Mouse (Mus musculus) liver, embryonic 14.5 days (tissue): ENCODE data around the gene Itga1.

Experiments
- CTCF ChIP-seq: IDR thresholded peaks from 2 replicates; pipeline ENCODE4 v1.5.1; 2016; ENCODE audit warnings: antibody characterized with exemption, low read depth, control low read depth
- EP300 ChIP-seq: IDR thresholded peaks from 2 replicates; pipeline ENCODE4 v1.6.1; 2016; ENCODE audit warnings: antibody characterized with exemption, low read depth

DNA sequence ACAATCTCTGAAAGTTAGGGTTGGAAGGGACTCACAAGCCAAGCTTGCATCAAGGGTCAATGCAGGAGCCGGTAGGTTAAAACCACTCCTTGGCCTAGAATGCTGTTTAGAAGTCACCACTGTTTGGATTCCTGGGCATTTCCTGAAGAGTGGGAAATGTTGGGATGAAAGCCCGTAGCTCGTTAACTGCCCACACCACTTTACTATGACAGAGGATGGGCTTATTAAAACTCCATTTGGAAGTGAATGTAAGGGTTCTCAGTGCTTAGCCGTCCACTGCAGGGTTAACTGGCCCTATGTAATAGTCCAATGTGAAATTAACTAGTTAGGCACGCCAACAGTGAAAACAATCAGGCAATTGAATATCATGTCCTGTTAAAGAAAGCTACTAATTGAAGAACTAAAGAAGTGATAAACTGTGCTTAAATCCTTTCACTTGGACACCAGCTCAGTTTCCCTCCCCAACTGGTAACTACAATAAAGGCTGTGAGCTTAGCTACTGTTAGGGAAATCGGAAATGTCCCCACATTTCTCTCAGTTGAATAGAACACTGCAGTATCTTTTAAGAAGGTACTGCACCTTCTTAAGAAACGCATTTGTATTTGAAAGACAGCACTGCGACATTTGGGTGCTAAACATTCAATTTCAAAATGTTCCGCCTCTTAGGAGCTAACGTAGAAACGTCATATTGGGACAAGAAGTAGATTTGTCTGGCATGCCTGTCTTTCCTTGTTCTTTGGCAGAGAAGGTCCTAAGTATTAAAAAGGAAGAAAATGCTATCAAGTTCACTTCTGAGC is 1.2 kb downstream of the Itga1 start:
- TF ChIP-seq CTCF (no peak), EP300 (no peak)
